Mouse (Mus musculus) heart, postnatal 0 days (tissue): ENCODE data around the gene Cnga3.

Experiments
- CTCF ChIP-seq: IDR thresholded peaks from 2 replicates; pipeline ENCODE4 v1.5.1; 2016; ENCODE audit warnings: antibody characterized with exemption, control low read depth, low read depth
- EP300 ChIP-seq: IDR thresholded peaks from 2 replicates; pipeline ENCODE4 v1.6.1; 2016; ENCODE audit warnings: antibody characterized with exemption, low read depth

GRCm38 (mm10) chr1:37239045-37239635 is 24.9 kb downstream of the Cnga3 start:
- TF ChIP-seq CTCF, result no peak
- no peak for TF ChIP-seq EP300
